In genomic region chr19:5575336-5575735, GRCm38 (mm10) we compare ENCODE assay signal across 17 mouse cellular contexts. TPM values are rescaled to one million over a fixed set of nuclear protein-coding genes. Genes with fewer than 3 reads are reported as not detected.
"Had no signal": no experiment of that assay in that cellular context is flagged by ENCODE, and none has a peak within 500 bp of the region (broad histone marks: within the 10 kb centered on the region; RNA-seq: fewer than 3 reads in every experiment).

No protein-coding gene starts in this region.

- DNase-seq: lung, adult 18-20 months; lung, embryonic 14.5 days; lung, postnatal 10 days; lung, postnatal 36 days; right cerebral cortex, postnatal 14 days; thymus, adult 2 months; thymus, postnatal 25 days; thymus, postnatal 4 days had no signal

- H3K9ac ChIP-seq: lung, embryonic 14.5 days; midbrain, embryonic 13.5 days; midbrain, embryonic 15.5 days; neural tube, embryonic 12.5 days; stomach, embryonic 15.5 days had no signal

- H3K27me3 ChIP-seq: midbrain, embryonic 13.5 days; midbrain, embryonic 15.5 days; neural tube, embryonic 12.5 days; stomach, embryonic 15.5 days had no signal

- H3K9me3 ChIP-seq: megakaryocyte, embryonic 14.5 days; midbrain, embryonic 13.5 days; midbrain, embryonic 15.5 days; neural tube, embryonic 12.5 days; stomach, embryonic 15.5 days had no signal

- H3K27ac ChIP-seq: macrophage; midbrain, embryonic 13.5 days; midbrain, embryonic 15.5 days; neural tube, embryonic 12.5 days; stomach, embryonic 15.5 days; stomach, postnatal 0 days had no signal

- H3K36me3 ChIP-seq: midbrain, embryonic 15.5 days; neural tube, embryonic 12.5 days; stomach, embryonic 15.5 days had no signal

- H3K4me3 ChIP-seq: megakaryocyte, embryonic 14.5 days; midbrain, embryonic 13.5 days; midbrain, embryonic 15.5 days; neural tube, embryonic 12.5 days; stomach, embryonic 15.5 days had no signal

- H3K4me2 ChIP-seq: lung, embryonic 14.5 days; midbrain, embryonic 11.5 days; midbrain, embryonic 13.5 days; midbrain, embryonic 15.5 days; neural tube, embryonic 12.5 days; stomach, embryonic 15.5 days had no signal

- ATAC-seq: midbrain, embryonic 13.5 days; midbrain, embryonic 15.5 days had no signal

- H3K4me1 ChIP-seq: midbrain, embryonic 13.5 days; midbrain, embryonic 15.5 days; neural tube, embryonic 12.5 days; stomach, embryonic 15.5 days had no signal

RNA-seq across cellular contexts. Expression of gene Ovol1, which starts 14.9 kb away (rescaled TPM):
- polyA plus RNA-seq: midbrain, embryonic 13.5 days; neural tube, embryonic 14.5 days had no signal
